Mouse (Mus musculus): ENCODE measurements around the gene Samd3.

- TF ChIP-seq CTCF (IDR thresholded peaks at IDR 0.05; ENCODE audit: insufficient read depth, low read length) (no peak), POLR2A (IDR thresholded peaks at IDR 0.05; ENCODE audit: borderline replicate concordance, extremely low read depth, low read depth, low read length) (no peak)
These were observed 2.7 kb downstream of the Samd3 start for GRCm38 (mm10) chr10:26232071-26232653.
